Mouse (Mus musculus): ENCODE data around the gene Hira.

- TF ChIP-seq CTCF (IDR thresholded peaks at IDR 0.05; ENCODE audit: borderline replicate concordance, control insufficient read depth, extremely low read depth, insufficient read depth, low read length, poor library complexity) (no peak), POLR2A (IDR thresholded peaks at IDR 0.05; ENCODE audit: control insufficient read depth, extremely low read depth, insufficient read depth, low read length, poor library complexity) (no peak)
These were observed 44.9 kb downstream of the Hira start for GRCm38 (mm10) chr16:18921771-18922170.

Measured in thymus, adult 2 months (tissue).